Mouse (Mus musculus) embryonic facial prominence, embryonic 11.5 days (tissue): ENCODE measurements around the gene Pla2g2c. TPM values are rescaled to one million over a fixed set of nuclear protein-coding genes. Genes with fewer than 3 reads are reported as not detected.
A peak's percentile ranks its signal among the peaks of the same experiment; 100 is the strongest.

Experiments
- ATAC-seq: fragments of 200-750 bp; cut with Nextera tagmentation; replicated peaks from 2 replicates; pipeline ENCODE4 v1.8.0; 2017; ENCODE audit warnings: low read depth; ENCODE audit not compliant: insufficient number of reproducible peaks, low FRiP score, low TSS enrichment
- DNase-seq: peaks from one replicate; pipeline ENCODE4 v3.0.0-alpha.2; 2015; ENCODE audit warnings: low spot score
- H3K27ac ChIP-seq: fragments of 300-500 bp; sonication (generic); replicated peaks from 2 replicates; pipeline ENCODE4 v1.5.1; 2014; ENCODE audit warnings: mild to moderate bottlenecking, low read depth, low read length, control low read depth
- H3K27me3 ChIP-seq: fragments of 300-500 bp; sonication (generic); 2 replicates; pipeline ENCODE4 v1.6.1; 2014; ENCODE audit warnings: mild to moderate bottlenecking, low read length, moderate library complexity, mixed read lengths; ENCODE audit not compliant: control insufficient read depth, insufficient read depth
- H3K36me3 ChIP-seq: fragments of 300-500 bp; sonication (generic); replicated peaks from 2 replicates; pipeline ENCODE4 v1.6.1; 2014; ENCODE audit warnings: low read depth, mild to moderate bottlenecking, low read length, moderate library complexity, mixed read lengths; ENCODE audit not compliant: control insufficient read depth, insufficient read depth
- H3K4me1 ChIP-seq: fragments of 300-500 bp; sonication (generic); 2 replicates; pipeline ENCODE4 v1.6.1; 2014; ENCODE audit warnings: low read length, mixed read lengths; ENCODE audit not compliant: control insufficient read depth, insufficient read depth
- H3K4me2 ChIP-seq: fragments of 300-500 bp; sonication (generic); 2 replicates; pipeline ENCODE4 v1.6.1; 2014; ENCODE audit warnings: low read depth, mild to moderate bottlenecking, control low read depth, low read length, moderate library complexity
- H3K4me3 ChIP-seq: fragments of 300-500 bp; sonication (generic); 2 replicates; pipeline ENCODE4 v1.5.1; 2014; ENCODE audit warnings: low read depth, low read length, control low read depth
- H3K9ac ChIP-seq: fragments of 300-500 bp; sonication (generic); replicated peaks from 2 replicates; pipeline ENCODE4 v1.6.1; 2014; ENCODE audit warnings: mild to moderate bottlenecking, control low read depth, low read length
- H3K9me3 ChIP-seq: fragments of 300-500 bp; sonication (generic); replicated peaks from 2 replicates; pipeline ENCODE4 v1.6.1; 2016; ENCODE audit warnings: mild to moderate bottlenecking, low read length, inconsistent platforms, mixed read lengths; ENCODE audit not compliant: control insufficient read depth
- WGBS: fragments of 180-500 bp; shearing (Covaris S2); extraction: QIAGEN DNeasy Blood & Tissue Kit; methylation state at CpG from one replicate; pipeline ENCODE4 v1.1.7; 2014; 5-methylcytosine and 5-hydroxymethylcytosine counted together
- polyA plus RNA-seq: library from polyadenylated mRNA; unstranded; fragments of >200 nt; fragmentation: Nextera tagmentation; extraction: Ambion mirVana; gene quantifications from 2 replicates; pipeline ENCODE4 v1.2.1, GENCODE M21; 2014

Pla2g2c gene
- polyA plus RNA-seq, 1 experiment from 2014 or later, result 0.48 TPM

DNA sequence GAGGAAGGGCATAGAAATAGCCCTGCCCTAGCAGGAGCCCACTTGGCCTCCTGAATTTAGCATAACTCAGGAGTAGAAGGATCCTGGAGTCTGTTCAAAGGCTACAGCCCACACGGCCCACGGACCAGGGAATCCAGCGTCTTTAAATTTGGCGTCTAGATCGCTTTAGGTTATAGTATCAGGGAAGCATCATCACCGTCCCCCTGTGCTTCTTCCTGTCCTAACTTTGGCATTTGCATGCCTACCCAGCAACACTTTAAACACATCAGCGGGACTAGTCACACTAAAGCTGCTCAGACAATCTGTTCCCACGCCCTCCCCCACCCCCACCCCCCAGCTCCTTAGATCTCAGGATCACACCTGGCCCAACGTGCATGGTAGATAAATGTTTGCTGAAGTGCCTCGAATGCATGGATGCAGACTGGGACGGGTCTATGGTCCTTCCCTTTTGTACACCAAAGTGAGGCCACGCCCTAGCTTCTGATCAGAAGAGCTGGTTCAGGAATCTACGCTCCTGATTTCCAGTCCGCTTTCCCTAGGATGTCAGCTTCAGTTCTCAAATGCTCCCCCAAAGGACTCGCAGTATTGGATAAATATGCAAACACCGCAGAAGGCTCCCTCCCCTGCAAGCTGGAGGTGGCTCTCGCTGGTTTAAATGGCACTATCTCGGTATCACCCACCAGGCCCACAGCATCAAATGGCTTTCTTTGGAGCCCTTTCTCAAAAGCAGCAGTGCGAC lies 33.0 kb upstream of the Pla2g2c start:
- Histone ChIP-seq H3K4me1 (no peaks in the 10 kb centered on the region), H3K9me3 (no peaks in the 10 kb centered on the region), H3K9ac (no peak overlapping the region), H3K27ac (no peak overlapping the region), H3K36me3 (no peaks in the 10 kb centered on the region), H3K4me2 (no peak overlapping the region), H3K4me3 (no peak overlapping the region), H3K27me3 (0 out of 2 replicates have a peak, but pooled peaks cover 5% of the 10 kb centered on the region)
- 11% methylated on average over 19 of the region's 19 CpGs for WGBS
- no peak for DNase-seq
- no peak for ATAC-seq

DNA sequence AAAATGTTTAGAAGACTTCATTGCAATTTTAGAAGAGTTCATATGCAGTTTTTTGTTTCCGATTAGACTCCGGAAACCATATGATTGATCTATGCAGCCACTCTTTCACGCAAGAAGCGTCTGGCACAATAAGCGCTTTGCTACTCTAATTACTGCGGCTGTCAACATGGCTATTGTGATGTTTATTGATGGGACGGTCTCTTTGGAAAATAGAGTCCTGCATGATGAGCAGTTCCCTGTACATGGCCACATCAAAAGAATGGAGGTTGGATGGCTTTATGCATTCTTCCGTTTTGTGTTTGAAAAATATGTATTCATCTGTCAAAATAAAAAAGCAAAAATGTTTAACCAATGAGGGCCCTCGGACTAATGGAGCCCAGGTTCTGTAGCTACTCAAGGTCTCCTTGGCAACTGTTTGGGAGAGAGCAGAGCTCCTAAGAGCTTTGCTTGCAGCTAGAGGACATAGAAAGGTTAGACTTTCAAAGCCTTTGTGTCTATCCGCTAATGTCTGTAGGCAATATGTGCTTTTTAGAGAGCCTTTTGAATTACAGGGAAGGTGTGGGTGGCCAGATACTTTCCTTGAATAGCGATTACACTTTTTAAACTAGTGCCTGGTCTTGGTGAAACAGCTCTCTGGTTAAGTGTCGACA lies 31.4 kb upstream of the Pla2g2c start:
- H3K9ac ChIP-seq, result no peak overlapping the region
- 56% methylated on average over 12 of the region's 12 CpGs for WGBS
- H3K27ac ChIP-seq, result no peak overlapping the region
- no peaks in the 10 kb centered on the region for H3K36me3 ChIP-seq
- no peak for DNase-seq
- 0 out of 2 replicates have a peak, but pooled peaks cover 5% of the 10 kb centered on the region for H3K27me3 ChIP-seq
- H3K4me3 ChIP-seq, result no peak overlapping the region
- ATAC-seq, result no peak
- H3K4me2 ChIP-seq, result no peak overlapping the region
- no peaks in the 10 kb centered on the region for H3K9me3 ChIP-seq
- no peaks in the 10 kb centered on the region for H3K4me1 ChIP-seq

GRCm38 (mm10) chr4:138696720-138697119 lies 27.9 kb upstream of the Pla2g2c start:
- Histone ChIP-seq H3K36me3 (no peaks in the 10 kb centered on the region), H3K27me3 (no peaks in the 10 kb centered on the region), H3K4me3 (no peak overlapping the region), H3K27ac (no peak overlapping the region), H3K9me3 (no peaks in the 10 kb centered on the region), H3K4me2 (no peak overlapping the region), H3K4me1 (no peaks in the 10 kb centered on the region), H3K9ac (no peak overlapping the region)
- DNase-seq (no peak), ATAC-seq (no peak)
- WGBS, result 15% methylated on average over 7 of the region's 7 CpGs

DNA sequence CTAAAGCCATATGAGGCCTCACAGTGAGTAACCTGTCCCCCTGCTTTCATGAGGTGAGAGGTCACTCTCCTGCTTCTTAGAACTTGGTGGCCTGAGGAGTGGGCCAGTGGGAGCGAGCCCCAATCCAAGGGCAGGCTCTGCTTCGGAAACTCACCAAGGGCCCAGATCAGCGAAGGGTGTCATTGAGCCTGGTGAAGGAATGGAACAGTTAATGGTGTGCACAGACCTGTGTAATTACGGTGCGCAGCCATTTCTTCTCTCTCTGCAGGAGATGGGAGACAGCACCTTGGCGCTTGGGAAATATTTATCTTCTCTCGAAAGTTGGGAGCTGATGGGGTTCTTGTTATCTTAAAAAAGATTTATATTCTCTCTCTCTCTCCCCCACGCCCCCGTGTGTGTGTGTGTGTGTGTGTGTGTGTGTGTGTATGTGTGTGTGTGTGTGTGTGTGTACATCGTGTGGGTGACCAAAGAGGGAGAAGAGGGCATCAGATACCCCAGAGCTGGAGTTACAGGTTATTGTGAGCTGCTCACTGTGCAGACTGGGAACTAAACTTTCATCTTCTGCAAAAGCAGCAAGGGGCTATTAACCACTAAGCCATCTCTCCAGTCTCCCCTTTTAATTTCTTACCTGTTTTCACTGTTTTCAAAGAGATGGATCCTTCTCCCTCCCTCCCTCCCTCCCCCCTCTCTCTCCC lies 27.3 kb upstream of the Pla2g2c start:
- H3K4me3 ChIP-seq, result no peak overlapping the region
- H3K27me3 ChIP-seq, result no peaks in the 10 kb centered on the region
- H3K27ac ChIP-seq, result no peak overlapping the region
- no peak for DNase-seq
- no peaks in the 10 kb centered on the region for H3K4me1 ChIP-seq
- ATAC-seq, result no peak
- H3K36me3 ChIP-seq, result no peaks in the 10 kb centered on the region
- no peak overlapping the region for H3K4me2 ChIP-seq
- H3K9ac ChIP-seq, result no peak overlapping the region
- 35% methylated on average over 8 of the region's 10 CpGs for WGBS
- H3K9me3 ChIP-seq, result no peaks in the 10 kb centered on the region

DNA sequence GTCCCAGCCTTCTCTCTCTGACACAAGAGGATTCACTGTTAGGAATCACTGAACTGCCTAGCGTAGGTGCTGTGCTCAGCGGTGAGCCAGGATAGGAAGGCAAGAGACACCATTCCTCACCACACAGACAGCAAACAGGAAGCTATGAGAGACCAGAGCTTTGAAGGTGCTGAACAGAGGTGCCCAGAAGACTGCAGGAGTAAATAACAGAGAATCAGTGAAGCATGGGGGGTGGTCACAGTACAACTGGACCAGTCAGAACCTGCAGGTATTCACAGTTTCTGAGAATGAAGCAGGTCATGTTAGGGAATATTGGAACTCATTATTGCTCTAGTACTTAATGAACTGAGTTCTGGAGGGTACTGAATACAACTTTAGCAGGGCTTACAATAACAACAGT lies 26.3 kb upstream of the Pla2g2c start:
- ATAC-seq, result no peak
- Histone ChIP-seq H3K9ac (no peak overlapping the region), H3K36me3 (no peaks in the 10 kb centered on the region), H3K27me3 (no peaks in the 10 kb centered on the region), H3K27ac (no peak overlapping the region), H3K4me3 (no peak overlapping the region), H3K9me3 (no peaks in the 10 kb centered on the region), H3K4me1 (no peaks in the 10 kb centered on the region), H3K4me2 (no peak overlapping the region)
- 51% methylated on average over 2 of the region's 2 CpGs for WGBS
- DNase-seq, result no peak

- Histone ChIP-seq H3K9ac (no peak overlapping the region), H3K4me2 (no peak overlapping the region), H3K4me3 (no peak overlapping the region), H3K4me1 (no peaks in the 10 kb centered on the region), H3K36me3 (no peaks in the 10 kb centered on the region), H3K27me3 (no peaks in the 10 kb centered on the region), H3K27ac (no peak overlapping the region), H3K9me3 (no peaks in the 10 kb centered on the region)
- WGBS, result 22% methylated on average over 15 of the region's 15 CpGs
- ATAC-seq (no peak), DNase-seq (peak; percentile 83)
These were observed 24.2 kb upstream of the Pla2g2c start for GRCm38 (mm10) chr4:138700184-138700982.

DNA sequence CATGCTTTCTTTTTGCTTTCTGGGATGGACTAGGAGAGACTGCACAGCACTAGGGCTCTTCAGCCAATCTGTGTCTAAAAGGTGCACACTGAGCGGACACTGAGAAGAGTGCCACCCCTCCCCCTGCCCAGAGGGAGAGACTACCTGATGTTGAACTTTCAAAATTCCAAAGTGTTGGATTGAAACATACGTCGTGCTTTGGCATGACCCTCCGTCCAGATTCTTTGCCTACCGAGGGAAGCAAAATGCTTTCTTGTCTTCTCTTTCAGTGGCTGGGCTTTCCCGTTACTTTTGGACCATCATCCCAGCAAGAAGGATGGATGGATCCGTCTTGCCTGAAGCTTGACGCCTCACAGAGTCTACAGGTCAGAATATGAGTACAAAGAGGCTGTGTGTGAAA lies 23.5 kb upstream of the Pla2g2c start:
- H3K27me3 ChIP-seq, result no peaks in the 10 kb centered on the region
- H3K9ac ChIP-seq, result no peak overlapping the region
- H3K27ac ChIP-seq, result no peak overlapping the region
- no peak for ATAC-seq
- no peak overlapping the region for H3K4me3 ChIP-seq
- 65% methylated on average over 8 of the region's 8 CpGs for WGBS
- DNase-seq, result no peak
- no peaks in the 10 kb centered on the region for H3K36me3 ChIP-seq
- H3K4me1 ChIP-seq, result no peaks in the 10 kb centered on the region
- H3K4me2 ChIP-seq, result no peak overlapping the region
- H3K9me3 ChIP-seq, result no peaks in the 10 kb centered on the region
